Comparison of ENCODE assay signal across 9 mouse cellular contexts in the genomic region with DNA sequence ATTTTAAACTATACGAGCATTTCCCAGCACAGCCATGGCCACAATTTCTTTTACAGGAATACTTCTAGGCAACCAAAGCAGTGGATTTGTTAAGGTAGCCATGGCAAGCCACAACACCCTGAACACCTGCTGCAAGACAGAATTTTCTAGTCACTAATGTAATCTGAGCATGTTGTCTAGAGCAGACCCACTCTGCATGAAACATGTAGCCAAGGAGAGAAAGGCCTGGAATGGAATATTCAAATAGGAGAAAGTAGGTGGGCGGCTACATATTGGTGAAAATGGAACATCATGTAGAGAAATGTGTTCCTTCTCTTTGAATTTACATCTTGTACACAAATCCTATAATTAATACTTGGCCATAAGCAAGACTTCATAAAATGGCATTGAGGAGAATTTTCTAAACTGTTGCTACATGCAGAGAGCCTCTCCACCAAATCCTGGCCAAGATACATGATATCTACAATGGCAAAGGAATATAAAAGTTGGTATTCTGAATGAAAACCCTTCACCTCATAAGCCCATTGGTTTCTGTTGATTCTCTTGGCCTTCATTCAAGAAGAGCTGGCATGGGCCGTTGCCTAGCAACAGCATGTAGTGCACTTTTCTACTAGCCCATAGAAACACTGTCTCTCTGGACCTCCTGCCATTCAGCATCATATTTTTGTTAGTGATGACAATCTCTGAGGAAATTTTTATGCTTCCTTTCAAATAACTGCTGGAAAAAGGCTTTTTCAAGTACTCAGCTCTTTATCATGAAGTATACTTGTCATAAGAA.
DNase-seq lines count a peak whose midpoint lies in the region; ATAC-seq lines count a peak whose summit lies in the region.
"Had no signal": no experiment of that assay in that cellular context is flagged by ENCODE, and none has a peak within 500 bp of the region (broad histone marks: within the 10 kb centered on the region; RNA-seq: fewer than 3 reads in every experiment).

No protein-coding gene starts in this region.

- no peak overlapping the region for H3K27ac ChIP-seq in neural tube, embryonic 11.5 days (ENCODE audit: low read depth, low read length)
- no peak overlapping the region for H3K27ac ChIP-seq in intestine, embryonic 16.5 days (ENCODE audit: low read length)
- H3K27ac ChIP-seq: neural tube, embryonic 12.5 days had no signal

- no peak overlapping the region for H3K4me3 ChIP-seq in neural tube, embryonic 11.5 days (ENCODE audit: low read depth, low read length)
- no peak overlapping the region for H3K4me3 ChIP-seq in intestine, embryonic 16.5 days (ENCODE audit: low read length)
- H3K4me3 ChIP-seq: neural tube, embryonic 12.5 days had no signal

- no peaks in the 10 kb centered on the region for H3K4me1 ChIP-seq in neural tube, embryonic 11.5 days (ENCODE audit: control insufficient read depth, insufficient read depth, low read length)
- H3K4me1 ChIP-seq in intestine, embryonic 16.5 days (ENCODE audit: control insufficient read depth, insufficient read depth, low read length), result no peaks in the 10 kb centered on the region
- H3K4me1 ChIP-seq: neural tube, embryonic 12.5 days had no signal

- no peaks in the 10 kb centered on the region for H3K9me3 ChIP-seq in neural tube, embryonic 11.5 days (ENCODE audit: control insufficient read depth, low read length)
- H3K9me3 ChIP-seq in intestine, embryonic 16.5 days (ENCODE audit: control insufficient read depth, low read length), result no peaks in the 10 kb centered on the region
- H3K9me3 ChIP-seq: neural tube, embryonic 12.5 days had no signal

- 93% methylated on average over 3 of the region's 3 CpGs for WGBS in neural tube, embryonic 11.5 days
- 88% methylated on average over 3 of the region's 3 CpGs for WGBS in intestine, embryonic 16.5 days

- H3K9ac ChIP-seq in neural tube, embryonic 11.5 days (ENCODE audit: low read length), result no peak overlapping the region
- no peak overlapping the region for H3K9ac ChIP-seq in intestine, embryonic 16.5 days (ENCODE audit: low read depth, low read length)
- H3K9ac ChIP-seq: neural tube, embryonic 12.5 days had no signal

- no peaks in the 10 kb centered on the region for H3K27me3 ChIP-seq in neural tube, embryonic 11.5 days (ENCODE audit: control insufficient read depth, insufficient read depth, low read length)
- no peaks in the 10 kb centered on the region for H3K27me3 ChIP-seq in intestine, embryonic 16.5 days (replicated peaks; ENCODE audit: control insufficient read depth, insufficient read depth, low read length)
- H3K27me3 ChIP-seq: neural tube, embryonic 12.5 days had no signal

- no peak for ATAC-seq in cerebellum, adult (ENCODE audit: insufficient number of reproducible peaks, low FRiP score, low TSS enrichment)
- no peak for ATAC-seq in neural tube, embryonic 11.5 days (ENCODE audit: insufficient read depth, low FRiP score, low TSS enrichment)
- ATAC-seq in intestine, embryonic 16.5 days, result no peak

- H3K4me2 ChIP-seq in neural tube, embryonic 11.5 days (ENCODE audit: low read depth), result no peak overlapping the region
- H3K4me2 ChIP-seq in intestine, embryonic 16.5 days (ENCODE audit: low read depth, low read length), result no peak overlapping the region
- H3K4me2 ChIP-seq: neural tube, embryonic 12.5 days had no signal

- H3K36me3 ChIP-seq in neural tube, embryonic 11.5 days (ENCODE audit: control insufficient read depth, insufficient read depth, low read length), result no peaks in the 10 kb centered on the region
- no peaks in the 10 kb centered on the region for H3K36me3 ChIP-seq in intestine, embryonic 16.5 days (ENCODE audit: control insufficient read depth, insufficient read depth, low read length)
- H3K36me3 ChIP-seq: neural tube, embryonic 12.5 days had no signal

- peak; percentile 12 for DNase-seq in cerebellum, adult 11 months
- DNase-seq in neural tube, embryonic 11.5 days (ENCODE audit: low spot score), result peak; percentile 18
- DNase-seq in neural tube, embryonic 10.5 days (ENCODE audit: extremely low spot score, low spot score), result no peak
- peak; percentile 62 for DNase-seq in layer of hippocampus, adult 9-11 months
- DNase-seq in right cerebral cortex, postnatal 4 days, result peak; percentile 68
- no peak for DNase-seq in thymus, postnatal 10 days (ENCODE audit: low spot score in 2 of 2)

Comparison
In these comparisons a context has a peak if more than half of its experiments do, and no peak if none do; other contexts are left out.
1. DNase-seq: peak in cerebellum, adult 11 months (single experiment), neural tube, embryonic 11.5 days (single experiment), layer of hippocampus, adult 9-11 months (single experiment) and right cerebral cortex, postnatal 4 days (single experiment); none in neural tube, embryonic 10.5 days (single experiment) and thymus, postnatal 10 days (0 of 2).